Mouse (Mus musculus): ENCODE data around the gene Ncl.
"Not testable (repeated sequence)": the region's sequence is repeated elsewhere in the genome, so short reads cannot be mapped to it uniquely, and the experiment has no call there.

Gene Ncl

DNA sequence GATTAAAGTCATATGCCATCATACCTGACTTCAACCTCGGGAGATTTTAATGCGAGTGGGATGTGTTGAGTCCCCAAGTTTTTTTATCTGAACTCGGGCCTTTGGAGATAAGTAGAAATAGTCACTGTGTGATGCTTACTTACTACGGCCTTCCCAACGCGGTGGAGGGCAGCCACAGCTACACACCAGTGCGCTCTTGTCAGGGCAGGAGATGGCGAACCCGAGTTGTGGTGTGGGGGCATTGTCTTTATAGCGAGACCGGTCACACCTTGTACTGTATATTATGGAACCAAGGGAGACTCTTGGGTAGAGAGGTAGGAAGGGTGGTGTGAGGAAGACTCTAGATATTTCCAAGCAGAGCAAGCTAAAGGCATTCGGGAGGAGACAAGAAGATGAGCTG, 1.2 kb upstream of the Ncl start:
- DNase-seq (ENCODE audit: low read depth, low spot score): no peak

DNA sequence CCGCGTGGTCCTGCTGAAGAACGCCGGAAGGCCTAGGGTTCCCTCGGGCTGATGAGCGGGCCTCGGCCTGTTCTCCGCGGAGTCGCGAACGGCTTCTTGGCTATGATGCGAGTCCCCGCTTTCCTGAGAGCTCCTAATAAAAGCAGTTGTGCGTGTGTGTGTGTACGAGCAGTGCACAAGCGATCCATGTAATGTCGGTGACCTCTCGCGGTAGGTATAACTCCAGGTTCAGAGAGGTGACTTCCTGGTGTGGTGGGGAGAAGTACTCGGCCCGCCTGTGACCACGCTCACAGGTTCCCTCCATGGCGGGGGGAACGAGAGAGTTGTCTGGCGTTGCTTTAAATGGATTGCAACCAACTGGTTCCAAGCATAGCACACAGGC, 589 bp upstream of the Ncl start:
- no peak for DNase-seq (ENCODE audit: low read depth, low spot score)

DNA sequence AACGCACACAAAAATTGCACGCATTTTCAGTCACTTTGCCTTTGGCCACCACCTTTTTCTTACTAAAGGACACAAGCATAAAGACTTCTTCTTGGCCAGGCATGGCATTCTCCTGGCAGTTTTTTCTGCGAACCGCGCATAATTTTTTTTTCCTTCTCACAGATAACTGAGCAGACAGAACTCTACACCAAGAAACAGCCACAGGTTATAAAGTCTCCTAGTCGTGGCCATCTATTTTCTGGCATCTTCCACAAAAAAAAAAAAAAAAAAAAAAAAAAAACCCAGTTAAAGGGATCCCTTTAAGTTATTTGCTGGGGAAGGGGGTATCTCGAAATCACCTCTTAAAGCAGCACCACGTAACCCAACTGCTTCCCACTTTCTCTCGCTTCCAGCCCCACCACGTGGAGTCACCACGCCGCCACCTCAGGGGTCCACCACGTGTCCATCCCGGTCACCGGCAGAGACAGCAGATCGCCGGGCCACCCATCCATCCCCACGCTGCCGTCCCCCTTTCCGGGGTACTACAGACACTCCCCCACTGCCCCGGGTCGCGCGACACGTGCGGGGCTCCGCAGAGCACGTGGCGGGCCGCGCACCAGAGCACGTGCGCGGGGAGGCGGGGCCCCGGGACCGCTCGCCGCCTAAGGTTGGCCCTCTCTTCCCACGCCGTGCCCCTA, 833 bp downstream of the Ncl start:
- DNase-seq (ENCODE audit: low read depth, low spot score): no peak

DNA sequence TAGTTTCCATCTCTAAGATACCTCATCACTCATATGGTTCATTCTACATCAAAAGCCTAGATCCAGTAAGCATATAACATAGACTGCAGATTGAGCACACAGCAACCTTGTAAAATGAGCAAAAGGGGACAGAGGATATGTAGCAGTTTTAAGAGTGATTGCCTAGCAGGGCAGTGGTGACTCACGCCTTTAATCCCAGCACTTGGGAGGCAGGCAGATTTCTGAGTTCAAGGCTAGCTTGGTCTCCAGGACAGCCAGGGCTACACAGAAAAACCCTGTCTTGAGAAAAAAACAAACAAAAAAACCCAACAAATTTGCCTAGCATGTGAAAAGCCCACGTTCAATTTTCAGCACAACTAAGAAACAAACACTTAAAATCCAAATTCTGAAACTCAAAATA, 5.0 kb downstream of the Ncl start:
- DNase-seq (ENCODE audit: low read depth, low spot score): no peak

DNA sequence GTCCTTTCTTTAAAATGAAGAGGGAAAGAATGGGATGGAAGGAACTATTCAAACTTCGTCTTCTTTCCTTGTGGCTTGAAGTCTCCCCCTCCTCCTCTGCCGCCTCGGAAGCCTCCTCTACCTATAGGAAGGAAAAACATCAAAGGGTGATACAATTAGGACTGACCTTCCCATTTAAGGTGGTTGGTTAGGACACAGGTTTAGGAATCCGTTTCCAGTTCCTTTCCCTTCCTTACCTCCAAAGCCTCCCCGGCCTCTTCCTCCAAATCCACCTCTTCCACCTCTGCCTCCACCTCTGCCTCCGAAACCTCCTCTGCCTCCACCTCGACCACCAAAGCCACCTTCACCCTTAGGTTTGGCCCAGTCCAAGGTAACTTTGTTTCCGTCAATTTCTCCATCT, 8.6 kb downstream of the Ncl start:
- DNase-seq (ENCODE audit: low read depth, low spot score): no peak

DNA sequence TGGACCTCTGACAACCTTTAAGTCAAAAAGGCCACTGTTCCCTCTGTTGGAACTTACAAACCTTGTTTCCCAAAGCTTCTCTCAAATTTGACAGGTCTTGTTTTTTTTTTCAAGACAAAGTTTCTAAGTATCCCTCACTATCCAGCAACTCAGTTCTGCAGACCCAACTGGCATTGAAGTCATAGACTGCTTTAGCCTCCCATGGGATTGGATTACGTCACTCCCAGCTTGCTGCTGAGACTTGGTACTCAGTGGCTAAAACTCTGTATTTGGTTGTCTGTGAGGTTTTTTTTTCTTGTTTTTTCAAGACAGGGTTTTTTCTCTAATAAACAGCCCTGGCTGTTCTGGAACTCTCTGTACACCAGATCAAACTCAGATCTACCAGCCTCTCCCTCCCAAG, 9.5 kb downstream of the Ncl start:
- DNase-seq (ENCODE audit: low read depth, low spot score): no peak

DNA sequence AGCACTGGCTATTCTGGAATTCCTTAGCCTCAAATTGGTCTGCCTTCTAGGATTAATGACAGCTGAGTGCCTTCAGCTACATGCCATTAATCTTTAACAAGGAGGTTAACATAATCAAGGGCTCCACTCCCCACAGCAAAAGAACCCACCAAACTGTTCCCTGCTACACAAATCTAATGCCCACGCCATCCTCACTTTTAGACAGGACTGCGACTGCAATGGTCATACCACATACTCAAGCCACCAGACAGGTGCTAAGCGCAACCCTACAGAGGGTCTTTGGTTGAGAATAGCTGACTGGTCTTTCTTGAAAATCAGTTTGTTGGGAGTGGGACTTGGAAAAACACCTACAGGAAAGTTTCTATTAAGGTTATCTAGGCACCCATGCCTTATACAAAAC, 10.0 kb downstream of the Ncl start:
- DNase-seq (ENCODE audit: low read depth, low spot score): no peak

DNA sequence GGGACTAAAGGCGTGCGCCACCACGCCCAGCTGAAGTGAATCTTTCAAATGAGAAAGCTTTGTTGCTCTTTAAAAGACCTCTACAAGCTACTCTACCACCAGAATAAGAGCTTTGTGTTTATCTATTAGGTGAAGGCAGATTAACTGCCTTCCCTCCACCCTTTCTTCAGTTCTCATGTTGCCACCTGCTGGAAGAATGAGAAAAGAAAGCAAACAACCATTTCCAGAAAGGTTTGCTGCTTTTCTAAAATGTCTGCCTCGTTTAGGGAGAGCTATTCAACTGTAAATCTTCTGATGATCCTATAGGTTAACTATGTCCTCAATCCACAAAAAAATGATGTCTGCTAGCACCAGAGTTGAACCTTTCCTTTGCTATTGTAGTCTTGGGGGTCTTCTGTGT, 10.4 kb downstream of the Ncl start:
- no peak for DNase-seq (ENCODE audit: low read depth, low spot score)

DNA sequence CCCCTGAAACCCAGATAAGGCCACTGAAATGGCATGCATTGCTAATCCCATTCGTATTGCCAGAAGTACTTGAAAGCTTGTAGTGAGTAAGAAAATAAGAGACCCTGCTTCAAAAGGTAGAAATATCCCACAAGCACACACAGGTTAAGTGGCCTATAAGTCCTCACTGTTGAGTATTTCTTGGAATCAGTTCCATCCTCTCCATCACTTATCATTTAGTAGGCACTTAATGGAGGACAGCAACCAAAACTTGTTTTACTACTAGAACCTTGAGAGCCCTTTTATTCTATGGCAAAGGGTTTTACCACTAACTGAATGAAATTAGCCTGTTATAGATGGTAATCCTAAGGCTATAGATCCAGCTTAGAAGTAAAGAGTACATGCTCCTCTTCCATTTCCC, 11.1 kb downstream of the Ncl start:
- no peak for DNase-seq (ENCODE audit: low read depth, low spot score)

DNA sequence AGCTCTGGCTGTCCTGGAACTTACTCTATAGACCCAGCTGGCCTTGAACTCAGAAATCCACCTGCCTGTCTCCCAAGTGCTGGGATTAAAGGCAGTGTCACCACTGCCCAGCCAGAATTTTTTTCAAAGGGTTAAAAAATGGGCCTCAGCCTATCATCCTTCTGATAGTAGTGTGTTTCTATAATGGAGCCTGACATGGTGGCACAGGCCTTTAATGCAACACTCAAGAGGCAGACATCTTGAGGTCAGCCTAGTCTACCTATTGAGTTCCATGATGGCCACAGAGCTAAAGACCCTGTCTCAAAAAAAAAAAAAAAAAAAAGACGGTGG, 11.5 kb downstream of the Ncl start:
- no peak for DNase-seq (ENCODE audit: low read depth, low spot score)

DNA sequence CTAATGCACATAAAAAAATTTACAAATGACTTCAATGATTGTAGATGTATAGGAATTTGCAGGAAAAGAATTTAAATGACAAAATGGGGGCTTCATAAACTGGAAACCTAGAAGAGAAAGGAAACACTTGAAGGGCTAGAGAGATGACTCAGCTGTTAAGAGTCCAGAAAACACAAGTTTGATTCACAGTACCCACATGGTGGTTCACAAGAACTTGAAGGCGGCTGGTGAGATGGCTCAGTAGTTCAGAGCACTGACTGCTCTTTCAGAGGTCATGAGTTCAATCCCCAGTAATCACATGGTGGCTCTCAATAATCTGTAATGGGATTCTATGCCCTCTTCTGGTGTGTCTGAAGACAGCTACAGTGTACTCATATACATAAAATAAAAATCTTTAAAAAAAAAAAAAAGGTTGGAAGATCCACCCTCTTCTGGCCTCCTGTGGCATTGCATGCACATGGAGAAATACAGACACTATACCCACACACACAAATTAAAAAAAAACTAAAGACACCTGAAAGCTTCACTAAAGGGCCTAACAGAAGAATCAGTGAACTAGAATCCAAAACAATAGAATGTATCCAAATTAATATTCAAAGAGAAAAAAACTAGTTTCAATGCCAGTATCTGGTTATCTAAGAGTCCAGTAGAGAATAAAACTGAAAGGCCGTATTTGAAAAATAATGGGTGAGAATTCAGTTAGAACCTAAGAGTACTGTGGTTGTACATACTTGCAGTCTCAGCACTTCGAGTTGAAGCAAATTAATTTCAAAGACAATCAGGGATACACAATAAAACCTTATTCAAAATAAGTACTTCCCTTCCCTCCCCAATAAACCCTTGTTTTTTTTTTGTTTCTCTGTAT, 12.1 kb downstream of the Ncl start:
- DNase-seq (ENCODE audit: low read depth, low spot score): peak; percentile 49

DNA sequence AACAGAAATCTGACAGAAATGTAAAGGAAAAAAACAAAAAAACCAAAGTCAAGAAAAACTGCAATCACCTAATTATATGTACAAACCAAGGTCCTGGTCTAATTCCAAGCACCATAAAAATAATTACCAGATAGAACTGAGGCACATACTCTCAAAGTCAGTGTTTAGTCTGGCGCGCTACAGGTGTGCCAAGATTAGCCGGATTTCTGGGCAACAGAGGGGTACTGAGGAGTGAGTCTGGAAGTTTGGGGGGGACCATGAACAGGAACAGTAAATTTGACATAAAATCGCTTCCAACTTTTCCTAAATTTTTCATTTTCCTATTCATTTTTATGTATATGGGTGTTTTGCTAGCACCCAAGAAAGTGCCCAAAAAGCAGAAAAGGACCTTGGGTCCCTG, 13.2 kb downstream of the Ncl start:
- no peak for DNase-seq (ENCODE audit: low read depth, low spot score)

DNA sequence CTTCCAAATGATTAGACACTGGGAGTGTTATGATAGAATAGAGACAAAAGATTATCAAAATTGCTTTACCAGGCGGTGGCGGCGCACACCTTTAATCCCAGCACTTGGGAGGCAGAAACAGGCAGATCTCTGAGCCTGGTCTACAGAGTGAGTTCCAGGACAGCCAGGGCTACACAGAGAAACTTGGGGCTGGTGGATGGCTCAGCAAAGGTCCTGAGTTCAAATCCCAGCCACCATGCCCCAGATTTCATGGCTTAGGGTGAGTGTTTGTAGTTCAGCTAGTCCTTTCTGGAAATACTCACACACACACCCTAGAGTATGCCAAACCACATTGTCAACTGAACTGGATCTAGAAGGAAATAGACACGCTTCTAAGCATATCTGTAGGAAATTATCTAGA, 14.1 kb downstream of the Ncl start:
- no peak for DNase-seq (ENCODE audit: low read depth, low spot score)

DNA sequence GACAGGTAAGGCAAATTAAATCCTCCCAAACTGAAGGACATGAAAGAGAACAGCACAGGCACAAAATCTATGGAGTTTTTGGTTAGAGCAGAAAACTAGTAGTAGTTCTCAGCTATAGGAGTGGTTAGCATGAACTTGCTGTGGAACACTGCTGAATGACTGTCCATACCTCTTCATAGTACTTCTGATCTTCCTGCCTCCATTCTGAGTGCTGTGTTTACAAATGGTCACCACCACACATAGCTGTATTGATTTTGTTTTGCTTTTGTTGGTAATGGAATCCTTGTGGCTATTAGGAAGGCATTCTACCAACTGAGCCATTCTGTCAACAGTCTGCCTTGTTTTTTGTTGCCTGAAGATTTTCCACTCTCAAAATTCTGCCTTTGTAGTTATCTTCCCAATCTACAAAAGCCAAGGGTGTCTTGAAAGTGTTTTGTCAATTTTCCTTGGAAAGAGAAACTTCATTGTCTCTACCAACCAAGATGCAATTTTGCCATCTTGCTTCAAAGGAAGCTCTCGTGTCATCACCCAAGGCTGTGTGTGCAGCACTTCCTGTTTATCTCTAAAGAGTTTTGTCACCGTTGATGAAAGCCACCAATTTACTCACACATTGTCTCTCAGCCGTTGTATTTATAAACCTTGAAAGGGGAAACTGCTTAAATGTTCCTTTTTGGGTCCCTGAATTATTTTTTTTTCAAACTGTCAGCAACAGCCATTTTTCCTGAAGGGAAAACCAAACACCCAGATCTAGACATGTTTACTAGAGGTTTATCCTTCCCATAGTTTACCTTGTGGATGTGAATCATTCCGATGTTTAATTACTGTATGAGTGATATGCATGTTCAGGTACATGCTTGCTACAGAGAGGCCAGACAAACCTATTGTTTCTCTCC, 15.0 kb downstream of the Ncl start:
- peak; percentile 73 for DNase-seq (ENCODE audit: low read depth, low spot score)

DNA sequence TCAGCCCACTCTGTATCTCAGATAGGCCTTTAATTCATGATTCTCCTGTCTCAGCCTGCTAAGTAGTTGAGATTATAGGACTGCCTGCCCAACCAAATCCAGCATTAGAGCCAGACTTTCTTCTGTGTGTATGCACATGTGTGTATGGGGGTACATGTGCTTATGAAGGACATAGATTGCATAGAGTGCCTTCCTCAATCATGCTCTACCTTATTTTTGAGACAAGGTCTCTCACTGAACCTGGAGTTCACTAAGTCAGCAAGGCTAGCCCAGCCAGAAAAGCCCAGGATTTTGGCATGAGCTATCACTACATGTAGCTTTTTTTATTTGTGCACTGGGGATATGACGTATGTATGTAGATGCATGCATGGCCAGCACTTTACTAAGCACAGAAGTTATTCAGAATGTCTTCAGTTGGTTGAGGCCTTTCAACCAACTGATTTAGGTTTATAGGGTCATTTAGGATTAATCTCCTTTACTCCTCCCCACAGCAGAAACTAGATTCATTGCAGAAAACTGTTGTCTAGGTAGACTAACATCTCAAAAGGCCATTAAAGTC, 16.0 kb downstream of the Ncl start:
- DNase-seq (ENCODE audit: low read depth, low spot score): no peak

DNA sequence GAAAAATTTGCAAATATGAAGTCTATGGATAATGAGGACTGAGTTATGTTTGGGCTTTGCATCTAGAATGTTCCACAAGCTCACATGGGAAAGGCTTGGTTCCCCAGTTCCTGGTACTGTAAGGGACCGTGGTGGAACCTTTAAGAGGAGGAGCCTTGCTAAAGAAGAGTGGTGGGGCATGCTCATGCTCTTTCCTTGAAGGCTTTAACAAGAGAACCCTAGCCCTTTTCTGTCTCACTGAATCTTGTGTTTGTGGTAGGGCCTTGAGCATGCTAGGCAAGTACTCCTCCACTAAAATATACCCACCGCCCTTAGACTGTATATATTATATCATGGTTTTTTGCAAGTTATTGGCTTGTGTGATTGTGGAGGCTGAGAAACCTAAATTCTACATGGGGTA, 16.8 kb downstream of the Ncl start:
- DNase-seq (ENCODE audit: low read depth, low spot score): no peak

DNA sequence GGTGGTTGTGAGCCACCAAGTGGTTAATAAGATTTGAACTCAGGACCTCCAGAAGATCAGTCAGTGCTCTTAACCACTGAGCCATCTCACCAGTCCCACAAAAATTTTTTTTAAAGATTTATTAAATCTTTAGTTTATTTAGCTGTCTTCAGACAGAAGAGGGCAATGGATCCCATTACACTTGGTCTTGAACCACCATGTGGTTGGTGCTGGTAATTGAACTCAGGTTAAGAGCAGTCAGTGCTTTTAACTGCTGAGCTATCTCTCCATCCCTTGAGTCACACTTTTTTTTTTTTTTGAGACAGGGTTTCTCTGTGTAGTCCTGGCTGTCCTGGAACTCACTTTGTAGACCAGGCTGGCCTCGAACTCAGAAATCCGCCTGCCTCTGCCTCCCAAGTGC, 18.1 kb downstream of the Ncl start:
- DNase-seq (ENCODE audit: low read depth, low spot score): not testable (repeated sequence)

DNA sequence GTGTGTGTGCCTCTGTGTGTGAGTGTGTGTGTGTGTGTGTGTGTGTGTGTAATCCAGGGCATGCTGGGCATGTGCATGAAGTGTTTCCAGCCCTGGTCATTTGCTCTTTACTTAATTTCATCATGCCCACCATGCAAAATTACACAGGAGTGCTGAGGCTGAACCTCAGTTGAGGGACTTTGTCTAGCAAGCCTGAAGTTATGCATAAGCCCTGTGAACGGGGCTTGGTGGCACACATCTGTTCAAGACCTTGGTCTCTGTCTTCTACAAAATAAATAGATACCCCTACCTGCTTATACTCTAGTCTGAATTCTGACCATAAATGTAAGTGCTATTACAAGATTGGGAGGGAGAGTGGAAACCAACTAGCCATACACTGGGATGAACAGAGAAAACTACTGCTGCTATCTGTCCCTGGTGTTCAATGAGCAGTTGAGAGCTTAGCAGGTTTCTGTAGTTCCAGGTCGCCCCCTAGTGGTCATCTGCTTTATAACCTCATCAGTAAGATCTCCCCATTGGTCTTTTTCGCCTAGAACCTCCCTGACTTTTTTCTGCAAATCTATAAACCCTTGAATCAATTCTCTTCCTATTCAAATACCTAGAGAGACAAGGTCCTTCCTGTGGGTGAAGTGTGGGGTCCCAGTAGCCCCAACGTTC, 19.9 kb downstream of the Ncl start:
- peak; percentile 92 for DNase-seq (ENCODE audit: low read depth, low spot score)

DNA sequence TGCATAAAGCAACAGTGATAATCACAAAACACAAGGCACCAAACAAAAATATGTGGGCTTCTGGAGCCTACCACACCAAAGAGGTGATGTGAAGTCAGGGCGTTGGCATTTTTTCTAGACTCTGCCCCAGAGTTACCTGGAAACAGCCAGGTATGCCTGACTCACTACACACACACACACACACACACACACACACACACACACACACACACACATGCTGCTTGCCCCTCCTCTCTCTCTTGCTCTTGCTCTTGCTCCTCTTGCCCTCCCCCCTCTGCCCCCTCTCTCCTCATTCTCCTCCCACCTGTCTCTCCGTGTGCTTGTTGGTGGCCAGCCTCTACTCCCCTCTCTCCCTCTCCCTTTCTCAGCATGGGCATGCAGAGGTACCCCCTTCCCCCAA, 22.9 kb downstream of the Ncl start:
- no peak for DNase-seq (ENCODE audit: low read depth, low spot score)

DNA sequence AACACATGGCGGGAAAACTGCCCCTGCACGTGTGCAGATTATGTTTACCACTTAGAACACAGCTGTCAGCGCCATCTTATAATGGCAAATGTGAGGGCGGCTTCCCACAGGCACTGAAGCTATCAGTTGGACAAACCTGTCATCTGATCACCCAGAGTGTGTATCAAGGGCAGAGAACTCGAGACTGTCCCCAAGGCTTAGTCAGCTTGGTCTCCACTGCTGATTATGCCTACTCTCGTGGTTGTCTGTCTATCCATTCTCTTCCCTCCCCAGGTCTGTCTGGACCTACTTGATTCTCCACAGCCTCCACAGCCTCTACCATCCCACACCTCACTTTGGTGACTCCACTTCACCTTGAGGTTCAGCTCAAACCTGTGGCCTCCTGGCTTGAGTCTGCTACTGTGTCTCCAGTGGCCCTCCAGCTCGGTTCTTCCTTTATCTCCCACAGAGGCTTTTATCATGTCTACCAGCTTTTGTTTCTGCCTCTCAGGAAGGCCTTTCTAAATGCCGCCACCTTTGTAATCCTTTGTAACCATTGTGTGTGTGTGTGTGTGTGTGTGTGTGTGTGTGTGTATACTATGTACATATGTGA, 38.3 kb downstream of the Ncl start:
- DNase-seq (ENCODE audit: low read depth, low spot score): no peak

DNA sequence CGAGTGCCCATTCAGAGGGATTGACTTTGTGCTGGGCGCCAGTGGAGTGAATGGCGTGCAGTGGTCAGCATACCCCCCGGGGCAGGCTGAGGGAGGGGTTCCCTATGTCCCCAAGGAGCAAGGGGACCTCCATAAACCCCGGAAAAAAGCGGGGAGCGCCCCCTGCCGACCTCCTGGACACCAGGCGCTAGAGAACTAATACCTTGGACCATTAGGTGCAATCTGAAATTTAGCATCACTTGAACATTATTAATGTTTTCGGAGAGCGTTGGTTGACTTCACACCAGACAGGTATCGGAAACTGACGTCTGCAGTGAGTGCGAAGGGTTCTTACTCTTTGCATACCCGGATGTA, 45.5 kb downstream of the Ncl start:
- peak; percentile 46 for DNase-seq (ENCODE audit: low read depth, low spot score)

All from CD4-positive, CD25-positive, alpha-beta regulatory T cell, adult 2 months (primary cell).